Mouse (Mus musculus): ENCODE data around the gene Plekha4.
A peak's percentile ranks its signal among the peaks of the same experiment; 100 is the strongest.
"Not testable (repeated sequence)": the region's sequence is repeated elsewhere in the genome, so short reads cannot be mapped to it uniquely, and the experiment has no call there.

Plekha4 gene

GRCm38 (mm10) chr7:45525809-45526473, at the start of gene Plekha4, which contains the start of gene Ppp1r15a:
TSS of gene Plekha4 (plus strand) at chr7:45526330.
TSS of gene Ppp1r15a (minus strand) at chr7:45526268.
- peak; percentile 96 to 97 for DNase-seq (ENCODE audit: low spot score in 2 of 2)

GRCm38 (mm10) chr7:45476453-45476852, 49.7 kb upstream of the Plekha4 start:
- no peak for DNase-seq (ENCODE audit: low spot score in 2 of 2)

DNA sequence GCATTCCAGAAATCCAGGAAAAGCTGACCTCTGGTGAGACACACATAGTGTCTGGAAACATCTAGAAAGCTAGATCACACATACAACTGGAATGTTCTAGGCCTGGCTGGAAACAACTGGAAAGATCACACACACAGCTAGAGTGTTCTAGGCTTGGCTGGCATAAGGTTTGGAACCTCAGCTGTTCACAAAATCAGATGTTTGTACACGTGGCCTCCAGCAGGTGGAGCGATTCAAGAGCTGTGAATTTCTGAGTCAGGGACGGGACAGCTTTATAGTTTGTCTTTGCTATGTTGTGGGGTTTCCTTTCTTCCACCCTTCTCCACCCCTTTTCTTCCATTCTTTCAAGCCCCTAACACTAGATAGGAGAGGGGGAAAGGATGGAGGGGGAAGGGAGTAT, 49.1 kb upstream of the Plekha4 start:
- peak; percentile 66 to 69 for DNase-seq (ENCODE audit: low spot score in 2 of 2)

- DNase-seq (ENCODE audit: low spot score in 2 of 2), result no peak
These were observed 47.4 kb upstream of the Plekha4 start for GRCm38 (mm10) chr7:45478774-45479173.

- DNase-seq (ENCODE audit: low spot score in 2 of 2), result not testable (repeated sequence)
These were observed 45.8 kb upstream of the Plekha4 start for GRCm38 (mm10) chr7:45480310-45480709.

GRCm38 (mm10) chr7:45481374-45481927, 44.7 kb upstream of the Plekha4 start, which contains the start of gene Tulp2:
TSS of gene Tulp2 (plus strand) at chr7:45481877.
- peak; percentile 71 to 77 for DNase-seq (ENCODE audit: low spot score in 2 of 2)

- DNase-seq (ENCODE audit: low spot score in 2 of 2), result no peak
These were observed 44.0 kb upstream of the Plekha4 start for GRCm38 (mm10) chr7:45482166-45482565.

DNA sequence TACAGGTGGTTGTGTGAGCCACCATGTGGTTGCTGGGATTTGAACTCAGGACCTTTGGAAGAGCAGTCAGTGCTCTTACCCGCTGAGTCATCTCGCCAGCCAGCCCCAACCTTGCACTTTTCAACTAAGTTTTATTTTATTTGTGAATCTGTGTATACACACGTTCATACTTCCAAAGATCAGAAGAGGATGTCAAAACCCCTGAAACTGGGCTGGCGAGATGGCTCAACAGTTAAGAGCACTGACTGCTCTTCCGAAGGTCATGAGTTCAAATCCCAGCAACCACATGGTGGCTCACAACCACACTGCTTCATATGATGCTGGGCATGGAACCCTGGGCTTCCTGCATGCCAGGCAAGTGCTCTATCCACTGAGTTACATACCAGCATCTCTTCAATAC, 41.1 kb upstream of the Plekha4 start:
- not testable (repeated sequence) for DNase-seq (ENCODE audit: low spot score in 2 of 2)

DNA sequence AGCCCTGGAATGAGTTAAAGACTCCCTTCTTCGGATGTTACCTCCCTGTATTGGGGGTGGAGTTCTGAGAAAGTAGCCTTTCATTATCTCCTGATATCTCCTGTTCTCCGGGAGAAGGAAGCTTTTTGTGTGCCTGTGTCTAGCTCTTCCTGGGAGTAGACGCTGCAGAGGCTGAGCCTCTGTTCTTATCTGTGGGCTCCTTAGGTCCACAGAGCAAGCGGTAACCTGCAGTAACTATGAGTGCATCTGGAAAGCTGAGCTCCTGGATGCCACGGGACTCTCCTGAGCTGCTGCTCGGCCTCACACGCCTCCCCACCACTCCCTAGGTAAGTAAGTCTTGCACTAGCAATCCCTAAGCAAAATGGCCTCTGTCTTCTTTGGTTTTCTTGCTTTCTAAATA, 40.0 kb upstream of the Plekha4 start:
- no peak for DNase-seq (ENCODE audit: low spot score in 2 of 2)

DNA sequence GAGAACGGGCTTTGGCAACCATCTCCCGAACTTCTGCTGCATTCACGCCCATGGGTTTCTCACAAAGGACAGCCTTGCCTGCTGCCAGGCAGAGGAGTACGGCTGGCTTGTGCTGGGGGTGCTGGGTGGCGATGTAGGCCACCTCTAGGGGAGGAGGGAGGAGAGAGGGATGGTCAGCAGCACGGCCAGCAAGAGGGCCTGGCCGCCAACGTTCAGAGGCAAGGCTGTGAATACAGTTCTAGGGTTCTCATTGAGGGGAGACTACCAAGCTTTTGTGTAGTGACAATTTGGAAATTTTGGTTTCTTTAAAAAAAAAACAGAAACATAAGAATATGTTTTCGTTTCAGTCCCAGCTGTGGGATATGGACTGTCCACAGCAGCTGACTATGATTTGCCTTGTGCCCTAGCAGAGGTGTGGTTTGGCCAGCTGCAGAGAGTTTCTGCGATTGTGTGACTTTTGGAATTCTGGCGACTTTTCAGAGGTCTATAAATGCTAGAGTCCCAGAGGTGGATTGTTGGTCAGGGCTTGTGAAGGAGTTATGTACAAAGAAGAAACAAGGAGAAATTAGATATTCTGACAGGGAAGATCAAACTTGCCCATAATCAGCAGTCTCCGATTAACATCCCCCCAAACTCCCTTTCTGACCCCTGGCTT, 39.2 kb upstream of the Plekha4 start, which contains the start of gene Gm45808:
Gm45808 (minus strand) TSS at position 51 of the 655 bp plus-strand sequence.
- no peak for DNase-seq (ENCODE audit: low spot score in 2 of 2)

- no peak for DNase-seq (ENCODE audit: low spot score in 2 of 2)
These were observed 38.3 kb upstream of the Plekha4 start for GRCm38 (mm10) chr7:45487861-45488292.

GRCm38 (mm10) chr7:45488293-45489204, 37.6 kb upstream of the Plekha4 start, which contains the start of gene Dhdh:
TSS of gene Dhdh (minus strand) at chr7:45488805.
- peak; percentile 36 to 44 for DNase-seq (ENCODE audit: low spot score in 2 of 2)

GRCm38 (mm10) chr7:45489578-45489977, 36.6 kb upstream of the Plekha4 start:
- DNase-seq (ENCODE audit: low spot score in 2 of 2), result no peak

DNA sequence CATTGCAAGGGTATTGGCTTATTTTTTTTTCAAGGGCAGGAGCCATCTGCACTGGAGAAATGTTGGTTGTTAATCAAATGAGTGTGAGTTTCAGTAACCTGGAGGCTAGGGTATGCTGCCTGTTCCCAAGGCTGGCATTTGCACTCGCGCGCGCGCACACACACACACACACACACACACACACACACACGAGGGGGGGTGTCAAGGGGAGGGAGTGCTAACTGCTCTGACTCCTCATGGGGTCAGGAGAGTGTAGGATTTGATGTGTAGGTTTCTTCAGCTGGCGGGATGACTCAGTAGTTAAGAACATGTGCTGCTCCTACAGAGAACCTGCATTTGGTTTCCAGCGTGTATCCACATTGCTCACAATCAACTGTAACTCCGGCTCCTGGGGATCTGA, 35.3 kb upstream of the Plekha4 start:
- peak; percentile 46 for DNase-seq (ENCODE audit: low spot score in 2 of 2)

- no peak for DNase-seq (ENCODE audit: low spot score in 2 of 2)
These were observed 34.9 kb upstream of the Plekha4 start for GRCm38 (mm10) chr7:45491264-45491663.

GRCm38 (mm10) chr7:45492225-45492844, 33.8 kb upstream of the Plekha4 start:
- no peak for DNase-seq (ENCODE audit: low spot score in 2 of 2)

DNA sequence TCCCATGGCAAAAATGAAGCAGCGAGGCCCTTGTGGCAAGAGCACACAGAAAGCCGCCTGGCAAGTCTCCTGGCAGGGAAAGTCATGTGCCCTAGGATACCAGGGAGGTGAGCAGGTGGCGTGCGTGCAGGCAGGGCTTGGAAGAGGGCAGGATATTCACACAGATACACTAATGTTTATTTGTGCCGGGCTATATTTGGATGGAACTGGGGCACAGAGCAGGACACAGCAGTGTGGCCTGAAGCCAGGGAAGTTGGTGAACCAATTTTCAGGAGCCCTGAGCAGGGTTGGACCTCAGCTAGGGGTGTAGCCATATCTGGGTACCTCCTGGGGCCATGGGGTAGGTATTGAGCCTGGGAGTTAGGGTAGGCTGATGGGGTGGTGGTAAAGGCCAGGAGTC, 33.2 kb upstream of the Plekha4 start:
- DNase-seq (ENCODE audit: low spot score in 2 of 2), result no peak

GRCm38 (mm10) chr7:45494548-45494947, 31.6 kb upstream of the Plekha4 start:
- DNase-seq (ENCODE audit: low spot score in 2 of 2), result no peak

GRCm38 (mm10) chr7:45498427-45498826, 27.7 kb upstream of the Plekha4 start:
- DNase-seq (ENCODE audit: low spot score in 2 of 2), result no peak

- no peak for DNase-seq (ENCODE audit: low spot score in 2 of 2)
These were observed 18.5 kb upstream of the Plekha4 start for GRCm38 (mm10) chr7:45507583-45507982.

GRCm38 (mm10) chr7:45508561-45508960, 17.6 kb upstream of the Plekha4 start:
- DNase-seq (ENCODE audit: low spot score in 2 of 2), result no peak

Data from right cerebral cortex, adult 2 months (tissue).